Comparison of ENCODE assay signal across 27 mouse cellular contexts in the genomic region with DNA sequence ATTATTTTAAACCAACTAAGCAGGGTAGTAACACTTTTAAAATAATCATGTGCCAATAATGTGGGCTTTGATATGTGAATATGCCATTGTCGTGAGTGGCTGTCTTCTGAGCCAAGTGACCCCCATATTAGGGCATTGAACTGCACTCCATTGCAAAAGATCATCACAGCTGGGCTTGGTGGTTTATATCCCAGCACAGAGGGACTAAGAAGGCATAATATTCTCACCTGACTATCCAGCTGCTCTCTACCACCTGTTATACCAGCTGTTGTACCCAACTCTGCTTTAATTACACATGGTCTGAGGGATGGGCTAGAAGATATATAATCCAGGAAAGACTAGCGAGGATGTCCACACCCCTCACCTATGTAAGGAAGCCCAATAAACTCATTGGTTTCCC.
"Had no signal": no experiment of that assay in that cellular context is flagged by ENCODE, and none has a peak within 500 bp of the region (broad histone marks: within the 10 kb centered on the region; RNA-seq: fewer than 3 reads in every experiment).

No protein-coding gene starts in this region.

- H3K9ac ChIP-seq: embryonic facial prominence, embryonic 12.5 days; embryonic facial prominence, embryonic 13.5 days; embryonic facial prominence, embryonic 15.5 days; forebrain, embryonic 12.5 days; forebrain, embryonic 13.5 days; forebrain, embryonic 15.5 days; forebrain, postnatal 0 days had no signal

- ATAC-seq: forebrain, embryonic 13.5 days; forebrain, embryonic 14.5 days; forebrain, embryonic 15.5 days; forebrain, embryonic 16.5 days; forebrain, postnatal 0 days had no signal

- H3K4me2 ChIP-seq: embryonic facial prominence, embryonic 12.5 days; embryonic facial prominence, embryonic 13.5 days; embryonic facial prominence, embryonic 15.5 days; forebrain, embryonic 12.5 days; forebrain, embryonic 13.5 days; forebrain, embryonic 15.5 days had no signal

- H3K4me1 ChIP-seq: embryonic facial prominence, embryonic 15.5 days had no signal

- H3K36me3 ChIP-seq: embryonic facial prominence, embryonic 12.5 days; embryonic facial prominence, embryonic 13.5 days; embryonic facial prominence, embryonic 15.5 days; forebrain, embryonic 10.5 days; forebrain, embryonic 12.5 days; forebrain, embryonic 15.5 days had no signal

- H3K4me3 ChIP-seq: embryonic facial prominence, embryonic 12.5 days; embryonic facial prominence, embryonic 13.5 days; embryonic facial prominence, embryonic 15.5 days; erythroblast, embryonic 14.5 days; forebrain, embryonic 10.5 days; forebrain, embryonic 12.5 days; forebrain, embryonic 13.5 days; forebrain, embryonic 15.5 days; gastrocnemius, adult 2 months; heart, adult 2 months had no signal

- H3K9me3 ChIP-seq: embryonic facial prominence, embryonic 12.5 days; embryonic facial prominence, embryonic 13.5 days; embryonic facial prominence, embryonic 15.5 days; forebrain, embryonic 10.5 days; forebrain, embryonic 12.5 days; forebrain, embryonic 15.5 days had no signal

- DNase-seq: cerebellum, adult 2 months; cerebellum, adult 8-10 months; cerebellum, adult 9-10 months; cerebellum, postnatal 10 days; cerebellum, postnatal 14 days; cerebellum, postnatal 25 days; cerebellum, postnatal 36 days; embryo, embryonic 11 days; forebrain, postnatal 0 days; gastrocnemius, adult 2 months; gastrocnemius, postnatal 10 days; gastrocnemius, postnatal 14 days; gastrocnemius, postnatal 25 days; gastrocnemius, postnatal 36 days; heart, adult 11 months; heart, adult 18-20 months; heart, adult 2 months had no signal

- H3K27me3 ChIP-seq: embryonic facial prominence, embryonic 12.5 days; embryonic facial prominence, embryonic 13.5 days; embryonic facial prominence, embryonic 15.5 days; forebrain, embryonic 12.5 days; forebrain, embryonic 13.5 days; forebrain, embryonic 15.5 days had no signal

- H3K27ac ChIP-seq: embryonic facial prominence, embryonic 12.5 days; embryonic facial prominence, embryonic 13.5 days; embryonic facial prominence, embryonic 15.5 days; forebrain, embryonic 10.5 days; forebrain, embryonic 12.5 days; forebrain, embryonic 13.5 days; forebrain, embryonic 15.5 days; gastrocnemius, adult 2 months; heart, adult 2 months had no signal
